Mouse (Mus musculus) testis, adult 2 months (tissue): ENCODE measurements around the gene F13a1. TPM values are rescaled to one million over a fixed set of nuclear protein-coding genes. Genes with fewer than 3 reads are reported as not detected.

Experiments
- H3K27ac ChIP-seq: fragments of 200-500 bp; 2 replicates; pipeline ENCODE4 v1.5.1; 2012; ENCODE audit warnings: low read depth, low read length; ENCODE audit not compliant: control insufficient read depth, insufficient read depth
- H3K27me3 ChIP-seq: fragments of 200-500 bp; 2 replicates; pipeline ENCODE4 v1.6.1; 2012; ENCODE audit warnings: mild to moderate bottlenecking, low read length, moderate library complexity; ENCODE audit not compliant: control insufficient read depth, insufficient read depth
- H3K36me3 ChIP-seq: fragments of 200-500 bp; 2 replicates; pipeline ENCODE4 v1.6.1; 2012; ENCODE audit warnings: mild to moderate bottlenecking, low read length; ENCODE audit not compliant: control insufficient read depth, insufficient read depth
- H3K4me1 ChIP-seq: fragments of 200-500 bp; 2 replicates; pipeline ENCODE4 v1.6.1; 2012; ENCODE audit warnings: low read length; ENCODE audit not compliant: control insufficient read depth, insufficient read depth
- H3K4me3 ChIP-seq: fragments of 200-500 bp; 2 replicates; pipeline ENCODE4 v1.5.1; 2012; ENCODE audit warnings: low read depth, mild to moderate bottlenecking, low read length, moderate library complexity, mixed read lengths; ENCODE audit not compliant: control insufficient read depth
- CTCF ChIP-seq: fragments of 200-500 bp; IDR thresholded peaks from 2 replicates; pipeline ENCODE4 v1.5.1; 2012; ENCODE audit warnings: low read depth, mild to moderate bottlenecking, inconsistent platforms, low read length, moderate library complexity; ENCODE audit not compliant: control insufficient read depth, insufficient read depth, insufficient replicate concordance
- POLR2A ChIP-seq: fragments of 200-500 bp; IDR thresholded peaks from 2 replicates; pipeline ENCODE4 v1.6.1; 2012; ENCODE audit warnings: low read depth, mild to moderate bottlenecking, inconsistent platforms, low read length, moderate library complexity; ENCODE audit not compliant: control insufficient read depth
- polyA plus RNA-seq: library from polyadenylated mRNA; depleted of rRNA; stranded (reverse); fragments of >200 nt; gene quantifications from 2 replicates; pipeline ENCODE4 v1.2.3, GENCODE M21; 2012

The F13a1 gene
- polyA plus RNA-seq, 1 experiment = 1.8 TPM

GRCm38 (mm10) chr13:37056662-37057061 is 6.6 kb upstream of the F13a1 start:
- H3K4me3 ChIP-seq = no peak overlapping the region
- TF ChIP-seq CTCF (no peak), POLR2A (no peak)
- H3K36me3 ChIP-seq = no peaks in the 10 kb centered on the region

DNA sequence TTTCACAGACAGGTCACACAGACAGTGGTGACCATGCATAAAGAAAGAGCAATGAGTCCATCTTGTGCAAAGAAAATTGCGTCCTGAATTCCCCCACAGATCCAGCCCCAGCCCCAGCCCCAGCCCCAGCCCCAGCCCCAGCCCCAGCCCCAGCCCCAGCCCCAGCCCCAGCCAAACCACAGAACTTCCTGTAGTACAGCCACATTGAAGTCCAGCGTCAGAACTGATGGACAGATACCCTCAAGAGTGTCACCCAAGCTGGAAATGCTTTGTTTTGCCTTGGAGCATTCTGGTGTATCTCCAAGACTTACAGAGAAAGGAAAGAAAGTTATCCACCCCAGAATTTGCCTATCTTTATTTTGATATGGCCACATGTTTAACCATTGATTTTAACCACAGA is 413 bp downstream of the F13a1 start:
- no peak for TF ChIP-seq POLR2A
- no peak for TF ChIP-seq CTCF
- H3K27me3 ChIP-seq = no peaks in the 10 kb centered on the region
- no peak overlapping the region for H3K27ac ChIP-seq
- no peak overlapping the region for H3K4me3 ChIP-seq
- H3K4me1 ChIP-seq = no peaks in the 10 kb centered on the region
- no peaks in the 10 kb centered on the region for H3K36me3 ChIP-seq

More at GRCm38 (mm10) chr13:37056662-37057061, 6.6 kb upstream of the F13a1 start:
- Histone ChIP-seq H3K27ac (no peak overlapping the region), H3K4me1 (no peaks in the 10 kb centered on the region), H3K27me3 (no peaks in the 10 kb centered on the region)

DNA sequence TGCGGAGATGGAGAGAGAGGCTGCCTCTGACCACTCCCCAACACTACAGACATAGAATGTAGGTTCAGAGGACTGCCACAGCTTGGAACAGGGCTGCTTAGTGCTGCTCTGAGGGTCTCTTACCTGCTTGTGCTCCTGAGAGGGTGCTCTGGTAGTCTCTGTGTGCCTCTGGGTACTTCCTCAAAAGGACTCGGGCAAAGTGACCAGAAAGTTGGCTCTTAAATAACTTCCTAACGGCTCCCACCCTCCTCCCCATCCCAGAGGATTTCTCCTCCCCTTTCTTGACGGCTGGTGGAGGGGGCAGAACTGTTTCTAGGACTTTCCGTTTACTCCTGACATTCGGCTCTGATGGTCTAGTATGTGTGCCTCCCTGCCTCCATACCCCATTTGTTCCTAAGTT is 1.0 kb downstream of the F13a1 start:
- H3K36me3 ChIP-seq = no peaks in the 10 kb centered on the region
- TF ChIP-seq CTCF (no peak), POLR2A (no peak)
- no peak overlapping the region for H3K27ac ChIP-seq
- no peaks in the 10 kb centered on the region for H3K27me3 ChIP-seq
- H3K4me1 ChIP-seq = no peaks in the 10 kb centered on the region
- H3K4me3 ChIP-seq = no peak overlapping the region

- Histone ChIP-seq H3K36me3 (no peaks in the 10 kb centered on the region), H3K4me3 (no peak overlapping the region), H3K27ac (no peak overlapping the region), H3K4me1 (no peaks in the 10 kb centered on the region), H3K27me3 (no peaks in the 10 kb centered on the region)
- TF ChIP-seq CTCF (peak; percentile 38; the same call in 1 of the 2 replicates), POLR2A (no peak)
Observed at GRCm38 (mm10) chr13:37045005-37045404, 5.0 kb downstream of the F13a1 start.

DNA sequence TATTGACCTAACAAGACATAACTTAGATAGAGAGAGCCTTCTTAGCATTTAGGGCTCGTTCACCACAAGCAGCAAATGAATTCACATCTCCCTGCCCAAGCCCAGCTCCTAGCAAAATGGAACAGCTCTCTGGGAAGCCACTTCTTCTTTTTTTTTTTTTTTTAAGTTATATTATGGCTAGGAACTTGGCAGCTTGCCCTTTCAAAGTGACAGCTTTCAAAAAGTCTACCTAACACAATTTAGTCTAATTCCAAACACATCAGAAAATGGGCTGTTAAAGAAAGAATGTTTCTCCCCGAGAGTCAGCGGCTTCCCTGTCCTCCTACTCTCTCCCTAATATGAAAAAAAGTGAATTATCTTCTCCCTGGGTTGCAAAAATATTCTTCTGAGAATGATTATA is 15.3 kb downstream of the F13a1 start:
- no peaks in the 10 kb centered on the region for H3K4me1 ChIP-seq
- TF ChIP-seq CTCF = no peak
- TF ChIP-seq POLR2A = no peak
- no peaks in the 10 kb centered on the region for H3K27me3 ChIP-seq
- no peak overlapping the region for H3K27ac ChIP-seq
- no peaks in the 10 kb centered on the region for H3K36me3 ChIP-seq
- no peak overlapping the region for H3K4me3 ChIP-seq

DNA sequence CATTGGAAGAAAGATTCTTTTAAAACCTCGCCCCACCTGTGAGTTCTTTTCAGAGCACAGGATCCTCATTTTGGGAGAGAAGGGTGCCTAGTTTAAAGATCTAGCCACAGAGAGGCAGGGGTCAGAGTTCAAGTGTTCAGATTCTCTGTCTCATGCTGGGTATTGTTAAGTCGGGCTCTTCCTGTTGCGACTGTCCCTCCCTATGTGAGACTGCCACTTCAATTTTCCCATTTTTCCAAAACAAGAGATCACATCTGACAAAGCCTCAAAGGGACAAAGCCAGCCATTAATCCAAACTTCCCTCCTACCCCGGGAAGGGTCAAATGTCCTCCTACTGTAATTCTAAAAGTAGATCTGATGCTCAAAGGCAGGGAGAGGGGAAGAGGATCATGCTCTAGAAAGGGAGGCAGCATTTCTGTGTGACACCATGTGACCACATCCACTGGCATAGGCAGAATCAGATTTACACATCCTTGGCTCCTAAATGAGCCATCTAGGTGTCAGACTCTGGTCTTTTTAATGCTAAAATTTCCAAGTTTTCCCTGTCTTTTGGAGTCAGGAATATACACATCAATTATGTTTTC is 24.0 kb downstream of the F13a1 start:
- no peaks in the 10 kb centered on the region for H3K4me1 ChIP-seq
- TF ChIP-seq POLR2A (no peak), CTCF (no peak)
- H3K27me3 ChIP-seq = no peaks in the 10 kb centered on the region
- no peak overlapping the region for H3K4me3 ChIP-seq
- H3K27ac ChIP-seq = no peak overlapping the region
- no peaks in the 10 kb centered on the region for H3K36me3 ChIP-seq

GRCm38 (mm10) chr13:37021575-37021974 is 28.5 kb downstream of the F13a1 start:
- H3K27ac ChIP-seq = no peak overlapping the region
- TF ChIP-seq CTCF = no peak
- no peak for TF ChIP-seq POLR2A
- H3K27me3 ChIP-seq = no peaks in the 10 kb centered on the region
- H3K4me3 ChIP-seq = no peak overlapping the region
- H3K36me3 ChIP-seq = no peaks in the 10 kb centered on the region
- no peaks in the 10 kb centered on the region for H3K4me1 ChIP-seq

GRCm38 (mm10) chr13:37010771-37011170 is 39.3 kb downstream of the F13a1 start:
- Histone ChIP-seq H3K36me3 (no peaks in the 10 kb centered on the region), H3K27ac (no peak overlapping the region), H3K27me3 (no peaks in the 10 kb centered on the region), H3K4me1 (no peaks in the 10 kb centered on the region), H3K4me3 (no peak overlapping the region)
- TF ChIP-seq CTCF = no peak
- no peak for TF ChIP-seq POLR2A
